Comparison of ENCODE assay signal across 24 mouse cellular contexts in genomic region chr11:34826940-34827339, GRCm38 (mm10). TPM values are rescaled to one million over a fixed set of nuclear protein-coding genes. Genes with fewer than 3 reads are reported as not detected.
"Had no signal": no experiment of that assay in that cellular context is flagged by ENCODE, and none has a peak within 500 bp of the region (broad histone marks: within the 10 kb centered on the region; RNA-seq: fewer than 3 reads in every experiment).

No protein-coding gene starts in this region.

- H3K27ac ChIP-seq: kidney, embryonic 15.5 days; limb, embryonic 12.5 days; limb, embryonic 15.5 days; liver, embryonic 14.5 days; midbrain, embryonic 10.5 days; midbrain, embryonic 13.5 days; neural tube, embryonic 13.5 days; stomach, postnatal 0 days had no signal

- DNase-seq: kidney, adult 11 months; kidney, adult 8-10 months; kidney, postnatal 10 days; kidney, postnatal 36 days; left cerebral cortex, postnatal 4 days; liver, postnatal 0 days; lung, embryonic 14.5 days; lung, postnatal 4 days; right cerebral cortex, adult 18-20 months; right cerebral cortex, postnatal 14 days; right cerebral cortex, postnatal 4 days; thymus, adult 2 months; thymus, postnatal 14 days; thymus, postnatal 4 days had no signal

- H3K4me3 ChIP-seq: kidney, embryonic 15.5 days; limb, embryonic 12.5 days; limb, embryonic 15.5 days; megakaryocyte, embryonic 14.5 days; midbrain, embryonic 10.5 days; midbrain, embryonic 13.5 days; myocyte; neural tube, embryonic 13.5 days had no signal

RNA-seq across cellular contexts. Expression of gene Dock2, which starts 43.2 kb away (rescaled TPM):
- polyA plus RNA-seq: myocyte had no signal
